Mouse (Mus musculus): ENCODE data around the gene Trpv4. TPM values are rescaled to one million over a fixed set of nuclear protein-coding genes. Genes with fewer than 3 reads are reported as not detected.

Trpv4 gene
- polyA plus RNA-seq, 1 experiment from 2014 or later = 2.2 TPM

DNA sequence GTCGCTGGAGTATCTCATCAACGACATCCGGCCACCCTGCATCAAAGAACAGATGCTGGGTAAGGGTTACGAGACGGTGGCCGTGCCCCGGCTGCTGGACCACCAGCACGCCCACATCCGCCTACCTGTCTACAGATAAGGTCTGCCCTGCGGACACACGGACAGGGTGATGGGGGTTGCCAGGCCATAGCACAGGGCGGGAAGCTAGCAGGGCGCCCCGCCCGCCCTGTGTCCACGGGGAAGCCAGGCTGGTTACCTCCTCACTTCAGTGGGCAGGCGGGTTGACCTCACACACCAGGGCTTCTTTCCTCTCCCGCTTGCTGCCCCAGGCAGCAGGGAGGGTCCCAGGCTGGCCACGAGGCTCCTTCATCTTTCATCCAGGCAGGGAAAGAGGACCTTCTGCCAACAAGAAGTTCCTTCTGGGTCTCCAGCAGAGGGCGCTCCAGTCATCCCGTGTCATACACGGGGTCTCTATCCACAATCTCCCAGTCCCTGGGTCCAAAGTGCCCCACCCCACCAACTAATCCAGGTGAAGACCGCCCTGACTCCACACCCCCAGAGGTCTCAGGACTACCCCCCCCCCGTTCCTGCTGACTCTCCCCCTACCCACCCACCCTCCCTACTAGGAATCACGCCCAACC lies 46.1 kb downstream of the Trpv4 start:
- Histone ChIP-seq H3K4me1 (peaks cover 18% of the 10 kb centered on the region), H3K9me3 (no peaks in the 10 kb centered on the region), H3K36me3 (no peaks in the 10 kb centered on the region), H3K9ac (no peak overlapping the region), H3K4me3 (no peak overlapping the region), H3K27me3 (no peaks in the 10 kb centered on the region), H3K4me2 (no peak overlapping the region), H3K27ac (no peak overlapping the region)
- WGBS = 59% methylated on average over 25 of the region's 25 CpGs
- ATAC-seq (ENCODE audit: borderline replicate concordance, extremely low read depth, low FRiP score, low TSS enrichment) = no peak

DNA sequence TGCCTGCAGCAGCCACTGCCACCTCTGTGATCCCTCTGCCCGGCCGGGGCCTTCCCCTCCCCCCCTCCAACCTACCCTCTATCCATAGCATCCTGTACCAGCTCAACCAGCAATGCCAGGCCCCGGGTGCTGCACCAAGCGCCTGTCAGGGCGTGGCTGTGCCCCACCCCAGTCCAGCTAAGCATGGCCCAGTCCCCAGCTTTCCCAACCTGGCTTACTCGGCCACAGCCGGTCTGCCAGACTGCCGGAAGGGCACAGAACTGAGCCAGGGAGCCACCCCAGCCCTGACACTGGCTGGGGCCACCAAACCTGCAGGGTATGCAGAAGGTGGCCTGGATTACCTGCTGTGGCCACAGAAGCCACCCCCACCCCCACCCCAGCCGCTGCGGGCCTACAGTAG lies 47.0 kb downstream of the Trpv4 start:
- 86% methylated on average over 10 of the region's 10 CpGs for WGBS
- H3K4me1 ChIP-seq = peaks cover 23% of the 10 kb centered on the region
- ATAC-seq (ENCODE audit: borderline replicate concordance, extremely low read depth, low FRiP score, low TSS enrichment) = no peak
- H3K4me3 ChIP-seq = no peak overlapping the region
- H3K36me3 ChIP-seq = no peaks in the 10 kb centered on the region
- no peak overlapping the region for H3K27ac ChIP-seq
- H3K9ac ChIP-seq = no peak overlapping the region
- no peaks in the 10 kb centered on the region for H3K9me3 ChIP-seq
- H3K4me2 ChIP-seq = no peak overlapping the region
- no peaks in the 10 kb centered on the region for H3K27me3 ChIP-seq

DNA sequence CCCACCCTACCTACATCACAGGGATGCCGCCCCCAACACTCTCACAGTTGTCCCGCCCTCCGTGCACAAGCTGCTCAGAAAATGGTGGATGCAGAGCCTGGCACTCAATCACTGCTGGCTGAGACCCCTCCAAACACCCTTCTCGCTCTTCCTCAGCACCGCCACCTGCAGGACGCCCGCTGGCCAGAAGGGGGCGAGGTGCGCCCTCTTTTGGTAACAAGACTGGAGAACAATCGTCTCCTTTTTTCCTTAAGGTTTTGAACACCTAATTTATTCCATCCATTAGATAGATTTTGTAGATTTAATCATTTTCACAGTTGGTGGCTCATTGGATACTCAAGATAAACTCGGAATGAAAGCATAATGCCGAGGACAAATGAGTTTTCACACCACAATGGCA lies 49.7 kb downstream of the Trpv4 start:
- Histone ChIP-seq H3K4me1 (peaks cover 35% of the 10 kb centered on the region), H3K9me3 (no peaks in the 10 kb centered on the region), H3K4me2 (no peak overlapping the region), H3K4me3 (no peak overlapping the region), H3K36me3 (no peaks in the 10 kb centered on the region), H3K9ac (no peak overlapping the region), H3K27me3 (no peaks in the 10 kb centered on the region), H3K27ac (no peak overlapping the region)
- WGBS = 7% methylated on average over 12 of the region's 12 CpGs
- ATAC-seq (ENCODE audit: borderline replicate concordance, extremely low read depth, low FRiP score, low TSS enrichment) = 0 out of 2 replicates have a peak, but pooled peaks have one; percentile 11

DNA sequence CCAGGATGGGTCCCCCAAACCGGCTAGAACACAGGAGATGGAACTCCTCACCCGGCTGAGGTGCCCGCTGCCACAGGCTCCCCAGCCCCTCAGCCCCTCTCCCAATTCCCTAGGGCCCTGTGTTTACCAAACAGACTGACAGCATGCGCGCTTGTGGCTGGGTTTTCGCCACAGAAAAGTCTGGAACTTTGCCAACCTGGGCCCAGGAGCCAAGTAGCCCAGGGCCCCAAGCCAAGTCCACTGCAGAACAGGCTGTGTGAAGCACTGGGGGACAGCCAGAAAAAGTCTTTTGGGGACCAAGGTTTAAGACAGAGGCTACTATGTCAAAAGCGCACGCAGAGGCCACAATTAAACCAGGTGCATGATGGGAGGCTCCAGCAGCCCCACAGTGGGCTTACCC lies 50.6 kb downstream of the Trpv4 start:
- Histone ChIP-seq H3K27me3 (no peaks in the 10 kb centered on the region), H3K27ac (peak overlapping the region; percentile 26; the same call in 1 of the 2 replicates), H3K36me3 (no peaks in the 10 kb centered on the region), H3K4me2 (no peak overlapping the region), H3K4me3 (no peak overlapping the region), H3K9me3 (no peaks in the 10 kb centered on the region), H3K4me1 (peaks cover 35% of the 10 kb centered on the region), H3K9ac (no peak overlapping the region)
- peak; percentile 16; the same call in 1 of the 2 replicates for ATAC-seq (ENCODE audit: borderline replicate concordance, extremely low read depth, low FRiP score, low TSS enrichment)
- 33% methylated on average over 8 of the region's 8 CpGs for WGBS

DNA sequence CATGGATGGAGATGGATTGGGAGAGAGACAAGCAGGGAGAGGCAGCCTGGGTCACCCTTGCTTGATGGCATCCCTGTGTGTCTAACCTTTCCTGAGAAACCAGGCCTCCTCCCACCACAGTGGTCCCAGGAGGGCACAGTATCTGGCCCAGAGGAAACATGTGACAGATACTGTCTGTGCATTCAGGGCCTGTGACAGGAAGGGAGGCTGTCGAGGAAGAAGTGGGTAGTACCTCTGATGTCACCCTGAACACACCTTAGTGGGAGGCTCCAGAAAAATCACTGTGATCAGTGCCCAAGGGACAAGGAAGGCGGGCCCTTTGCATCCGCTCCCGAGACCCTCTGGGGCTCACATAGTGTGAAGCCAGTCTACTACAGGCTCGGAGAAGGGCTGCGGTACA lies 52.2 kb downstream of the Trpv4 start:
- Histone ChIP-seq H3K9me3 (no peaks in the 10 kb centered on the region), H3K27me3 (no peaks in the 10 kb centered on the region), H3K4me1 (peaks cover 41% of the 10 kb centered on the region), H3K27ac (no peak overlapping the region), H3K36me3 (no peaks in the 10 kb centered on the region), H3K4me3 (no peak overlapping the region), H3K4me2 (no peak overlapping the region), H3K9ac (no peak overlapping the region)
- no peak for ATAC-seq (ENCODE audit: borderline replicate concordance, extremely low read depth, low FRiP score, low TSS enrichment)
- WGBS = 80% methylated on average over 6 of the region's 6 CpGs

DNA sequence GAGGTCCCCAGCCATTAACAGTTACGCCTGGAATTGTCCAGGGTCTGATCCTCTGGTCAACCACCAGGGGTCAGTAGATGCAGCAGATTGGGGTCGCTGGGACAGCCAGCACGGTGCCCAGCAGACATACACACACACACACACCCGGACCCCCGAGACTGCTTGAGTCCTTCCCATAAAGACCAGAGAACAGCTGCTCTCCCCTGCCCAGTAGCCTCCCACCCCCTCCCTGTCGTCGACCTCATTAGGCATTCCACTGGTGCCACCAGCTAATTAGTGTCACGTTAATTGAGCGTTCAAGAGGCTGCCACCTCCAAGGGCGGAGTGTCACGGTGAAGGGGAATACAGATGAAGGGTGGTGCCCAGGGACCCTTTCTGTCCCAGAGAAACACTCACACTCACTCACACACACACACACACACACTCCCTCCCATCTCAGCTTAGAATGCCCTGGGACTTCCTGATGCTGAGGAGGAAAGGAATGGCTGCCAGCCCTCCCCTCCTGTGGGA lies 53.4 kb downstream of the Trpv4 start:
- no peak overlapping the region for H3K27ac ChIP-seq
- no peak for ATAC-seq (ENCODE audit: borderline replicate concordance, extremely low read depth, low FRiP score, low TSS enrichment)
- no peaks in the 10 kb centered on the region for H3K36me3 ChIP-seq
- whole genome bisulfite sequencing = 32% methylated on average over 11 of the region's 11 CpGs
- H3K9me3 ChIP-seq = no peaks in the 10 kb centered on the region
- H3K4me3 ChIP-seq = no peak overlapping the region
- H3K9ac ChIP-seq = no peak overlapping the region
- H3K27me3 ChIP-seq = no peaks in the 10 kb centered on the region
- H3K4me2 ChIP-seq = no peak overlapping the region
- H3K4me1 ChIP-seq = peaks cover 41% of the 10 kb centered on the region

DNA sequence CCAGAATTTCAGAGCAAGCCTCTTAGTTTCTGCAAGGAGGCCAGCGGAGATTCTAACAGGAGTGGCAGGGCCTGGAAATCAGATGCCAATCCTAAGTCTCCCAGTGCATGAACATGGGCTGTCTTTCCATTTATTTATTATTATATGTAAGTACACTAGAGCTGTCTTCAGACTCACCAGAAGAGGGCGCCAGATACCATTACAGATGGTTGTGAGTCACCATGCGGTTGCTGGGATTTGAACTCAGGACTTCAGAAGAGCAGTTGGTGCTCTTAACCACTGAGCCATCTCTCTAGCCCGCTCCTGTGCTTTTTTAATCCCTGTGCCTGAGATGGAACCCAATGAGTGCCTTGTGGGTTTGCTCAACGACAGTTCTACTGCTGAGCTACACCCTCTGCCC lies 54.2 kb downstream of the Trpv4 start:
- no peak overlapping the region for H3K4me3 ChIP-seq
- ATAC-seq (ENCODE audit: borderline replicate concordance, extremely low read depth, low FRiP score, low TSS enrichment) = no peak
- no peak overlapping the region for H3K9ac ChIP-seq
- no peak overlapping the region for H3K4me2 ChIP-seq
- WGBS = 82% methylated on average over 5 of the region's 5 CpGs
- no peak overlapping the region for H3K27ac ChIP-seq
- no peaks in the 10 kb centered on the region for H3K36me3 ChIP-seq
- H3K9me3 ChIP-seq = no peaks in the 10 kb centered on the region
- no peaks in the 10 kb centered on the region for H3K27me3 ChIP-seq
- H3K4me1 ChIP-seq = peaks cover 47% of the 10 kb centered on the region

DNA sequence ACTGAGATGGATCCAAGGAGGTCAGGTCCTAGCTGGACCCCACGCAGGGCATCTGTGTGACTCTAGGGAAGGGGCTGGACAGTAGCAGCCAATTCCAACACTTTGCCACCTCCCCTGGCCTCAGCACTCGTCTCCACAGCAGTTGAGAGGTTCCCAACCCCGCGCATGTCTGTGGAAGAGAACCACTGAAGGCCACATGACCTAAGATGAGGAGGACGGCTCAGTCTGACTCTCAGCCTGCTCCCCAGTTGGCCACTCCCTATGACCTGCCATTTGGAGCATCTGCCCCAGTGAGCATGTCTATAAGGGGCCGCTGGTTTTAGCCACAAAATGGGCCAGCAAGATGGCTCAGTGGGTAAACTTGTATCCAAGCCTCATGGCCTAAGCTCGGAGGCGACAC lies 56.2 kb downstream of the Trpv4 start:
- Histone ChIP-seq H3K4me2 (no peak overlapping the region), H3K9ac (no peak overlapping the region), H3K9me3 (no peaks in the 10 kb centered on the region), H3K27ac (no peak overlapping the region), H3K27me3 (no peaks in the 10 kb centered on the region), H3K4me1 (peaks cover 35% of the 10 kb centered on the region), H3K36me3 (no peaks in the 10 kb centered on the region), H3K4me3 (no peak overlapping the region)
- 66% methylated on average over 8 of the region's 8 CpGs for WGBS
- ATAC-seq (ENCODE audit: borderline replicate concordance, extremely low read depth, low FRiP score, low TSS enrichment) = no peak

DNA sequence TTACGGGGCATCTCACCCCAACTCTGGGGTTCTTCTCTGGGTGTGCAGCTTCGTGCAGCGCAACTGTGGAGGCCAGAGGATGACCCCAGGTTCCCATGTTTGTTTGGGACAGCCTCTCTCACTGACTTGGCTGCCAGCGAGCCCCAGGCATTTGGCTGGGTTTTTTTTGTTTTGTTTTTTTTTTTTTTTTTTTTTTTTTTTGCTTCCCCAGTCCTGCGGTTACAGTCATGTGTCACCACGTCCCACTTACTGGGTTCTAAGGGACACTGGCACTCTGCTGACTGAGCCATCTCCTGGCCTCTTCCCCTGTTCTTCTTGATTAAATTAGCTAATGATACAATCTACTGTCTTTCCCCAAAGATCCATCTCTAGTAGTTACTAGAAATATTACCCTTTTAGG lies 60.6 kb downstream of the Trpv4 start:
- ATAC-seq (ENCODE audit: borderline replicate concordance, extremely low read depth, low FRiP score, low TSS enrichment) = no peak
- Histone ChIP-seq H3K4me2 (no peak overlapping the region), H3K36me3 (no peaks in the 10 kb centered on the region), H3K9ac (no peak overlapping the region), H3K27ac (no peak overlapping the region), H3K4me3 (no peak overlapping the region), H3K9me3 (no peaks in the 10 kb centered on the region), H3K27me3 (no peaks in the 10 kb centered on the region), H3K4me1 (peaks cover 63% of the 10 kb centered on the region)
- WGBS = 19% methylated on average over 6 of the region's 6 CpGs

DNA sequence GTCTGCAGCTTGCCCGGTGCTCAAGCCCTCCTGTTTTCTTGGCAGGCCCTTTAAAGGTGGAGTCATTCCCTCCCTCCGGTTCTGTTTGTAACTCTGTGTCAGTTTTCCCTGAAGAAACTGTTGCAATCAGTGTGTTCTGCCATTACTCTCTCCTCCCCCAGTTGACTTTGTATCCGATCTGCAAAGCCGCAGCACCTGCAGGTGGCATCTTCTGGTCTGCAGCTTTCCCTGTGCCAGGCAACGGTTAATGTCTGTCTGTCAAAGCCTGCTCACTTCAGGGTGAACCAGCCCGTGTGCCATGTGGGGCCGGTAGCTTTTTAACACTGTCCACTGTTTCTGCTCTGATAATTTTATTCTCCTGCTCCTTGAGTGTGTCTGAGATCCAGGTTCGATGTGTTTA lies 61.0 kb downstream of the Trpv4 start:
- H3K27ac ChIP-seq = no peak overlapping the region
- no peak overlapping the region for H3K4me2 ChIP-seq
- H3K9ac ChIP-seq = no peak overlapping the region
- WGBS = 25% methylated on average over 8 of the region's 8 CpGs
- H3K4me1 ChIP-seq = peaks cover 67% of the 10 kb centered on the region
- no peaks in the 10 kb centered on the region for H3K36me3 ChIP-seq
- no peaks in the 10 kb centered on the region for H3K27me3 ChIP-seq
- H3K9me3 ChIP-seq = no peaks in the 10 kb centered on the region
- ATAC-seq (ENCODE audit: borderline replicate concordance, extremely low read depth, low FRiP score, low TSS enrichment) = no peak
- no peak overlapping the region for H3K4me3 ChIP-seq

DNA sequence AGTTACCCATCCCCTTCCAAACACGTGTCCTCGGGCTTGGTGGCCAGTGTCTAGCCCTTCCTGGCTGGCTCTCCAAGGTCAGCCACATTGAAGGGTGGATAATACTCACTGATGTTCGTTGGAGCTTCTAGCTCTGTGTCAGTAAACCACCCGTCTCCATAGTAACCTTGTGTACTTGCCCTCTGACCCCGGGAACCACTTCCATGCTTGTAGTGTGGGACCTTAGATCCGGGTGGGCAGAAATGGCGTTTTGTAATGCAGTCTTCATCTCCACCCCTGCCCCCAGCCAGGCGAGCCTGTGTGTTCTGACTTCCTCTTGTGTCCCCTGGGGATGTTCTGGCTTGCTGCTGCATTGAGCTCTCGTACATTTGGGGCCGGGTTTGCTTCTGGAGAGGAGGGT lies 61.6 kb downstream of the Trpv4 start:
- Histone ChIP-seq H3K4me3 (no peak overlapping the region), H3K9me3 (no peaks in the 10 kb centered on the region), H3K27me3 (no peaks in the 10 kb centered on the region), H3K9ac (no peak overlapping the region), H3K4me1 (peaks cover 70% of the 10 kb centered on the region), H3K36me3 (no peaks in the 10 kb centered on the region), H3K27ac (peak overlapping the region; percentile 47; the same call in 1 of the 2 replicates), H3K4me2 (no peak overlapping the region)
- WGBS = 18% methylated on average over 10 of the region's 10 CpGs
- ATAC-seq (ENCODE audit: borderline replicate concordance, extremely low read depth, low FRiP score, low TSS enrichment) = no peak

DNA sequence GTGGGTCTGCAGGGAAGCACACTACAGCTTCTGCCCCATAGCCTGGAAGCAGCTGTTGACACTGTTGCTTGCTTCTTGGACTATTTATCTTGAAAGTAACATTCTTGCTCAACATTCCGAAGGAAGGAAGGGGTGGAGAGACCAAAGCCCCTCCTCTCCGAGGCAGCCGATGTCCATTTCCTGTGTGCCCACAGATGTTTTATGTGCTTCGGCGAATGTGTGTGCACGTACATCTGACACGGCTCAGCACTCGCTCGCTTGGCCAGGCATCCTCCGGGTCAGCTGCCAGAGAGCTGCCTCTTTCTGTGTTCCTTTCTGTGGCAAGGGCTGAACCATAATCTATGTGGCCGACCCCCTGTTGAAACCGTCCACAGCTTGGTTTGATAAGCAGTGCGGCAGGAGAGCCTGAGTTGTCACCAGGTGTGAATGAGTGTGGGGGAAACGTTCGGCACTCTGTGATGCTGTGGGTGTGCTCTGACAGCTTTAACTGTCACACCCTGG lies 63.4 kb downstream of the Trpv4 start:
- H3K27ac ChIP-seq = peak overlapping the region; percentile 96
- H3K9me3 ChIP-seq = no peaks in the 10 kb centered on the region
- no peaks in the 10 kb centered on the region for H3K27me3 ChIP-seq
- H3K4me3 ChIP-seq = no peak overlapping the region
- peak overlapping the region; percentile 31 for H3K9ac ChIP-seq
- peak overlapping the region; percentile 41 for H3K4me2 ChIP-seq
- WGBS = 17% methylated on average over 15 of the region's 15 CpGs
- no peaks in the 10 kb centered on the region for H3K36me3 ChIP-seq
- H3K4me1 ChIP-seq = peaks cover 86% of the 10 kb centered on the region
- ATAC-seq (ENCODE audit: borderline replicate concordance, extremely low read depth, low FRiP score, low TSS enrichment) = peak; percentile 74
